Mouse (Mus musculus): ENCODE results near the gene Plekhg6.

Gene Plekhg6

DNA sequence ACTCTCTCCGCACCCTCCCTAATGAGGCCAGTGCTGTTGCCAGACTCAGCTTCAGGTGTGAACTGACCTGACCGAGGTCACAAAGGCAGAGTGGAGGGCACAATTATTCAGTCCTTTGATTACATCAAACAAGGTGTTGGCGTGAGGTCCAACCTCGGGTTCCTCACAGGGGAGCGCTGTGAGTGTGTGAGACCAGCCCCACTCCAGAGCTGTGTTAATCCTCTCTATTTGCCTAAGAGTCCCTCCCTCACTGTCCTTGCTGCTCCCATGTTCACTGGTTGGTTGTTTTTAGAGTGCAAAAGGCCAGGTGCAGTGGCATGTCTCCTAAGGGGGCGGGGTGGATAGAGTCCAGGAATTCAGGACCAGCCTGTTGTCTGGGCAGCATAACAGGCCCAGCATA is 5.5 kb upstream of the Plekhg6 start:
- no peak for DNase-seq (ENCODE audit: low read depth, low spot score)

DNA sequence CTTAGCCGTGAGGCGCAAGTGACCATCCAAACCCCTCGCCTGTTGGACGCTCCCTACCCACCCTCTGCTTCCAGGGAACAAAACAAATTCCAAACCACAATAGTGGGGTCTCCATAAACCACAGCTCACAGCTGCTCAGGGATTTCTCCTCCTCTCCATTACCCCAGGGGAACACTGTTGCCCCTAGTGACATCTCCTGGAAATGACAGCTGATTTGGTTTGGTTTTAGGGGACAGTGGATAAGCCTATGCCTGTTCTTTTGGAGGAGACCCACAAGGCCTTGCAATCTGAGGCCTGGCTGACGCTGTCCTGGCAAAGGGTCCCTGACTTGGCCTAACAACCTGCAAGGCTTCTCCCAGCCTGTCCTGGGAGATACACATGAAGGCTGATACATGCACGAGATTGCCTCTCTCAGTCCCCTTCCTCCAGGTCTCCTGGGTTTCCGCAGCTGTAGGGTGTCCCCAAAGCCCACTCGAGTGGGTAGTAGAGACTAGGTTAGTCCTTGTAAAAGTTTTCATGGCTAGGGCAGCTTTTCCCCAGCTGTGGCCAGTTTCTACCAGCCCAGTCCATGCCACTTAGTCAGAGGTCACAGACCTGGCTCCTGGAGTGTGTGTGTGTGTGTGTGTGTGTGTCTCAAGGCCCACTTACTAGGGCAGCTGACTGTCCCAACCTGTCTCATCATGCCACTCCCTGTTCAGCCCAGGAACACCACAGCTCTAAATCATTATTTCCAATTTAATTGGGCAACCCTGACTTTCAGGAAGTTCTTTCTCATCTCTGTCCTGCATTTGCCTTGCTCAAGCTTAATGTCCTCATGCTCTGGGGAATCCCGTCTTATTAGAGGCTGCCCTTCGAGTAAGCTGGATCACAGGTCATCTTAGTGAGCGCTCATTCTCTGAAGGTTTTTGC is 4.7 kb upstream of the Plekhg6 start:
- peak; percentile 20 for DNase-seq (ENCODE audit: low read depth, low spot score)

DNA sequence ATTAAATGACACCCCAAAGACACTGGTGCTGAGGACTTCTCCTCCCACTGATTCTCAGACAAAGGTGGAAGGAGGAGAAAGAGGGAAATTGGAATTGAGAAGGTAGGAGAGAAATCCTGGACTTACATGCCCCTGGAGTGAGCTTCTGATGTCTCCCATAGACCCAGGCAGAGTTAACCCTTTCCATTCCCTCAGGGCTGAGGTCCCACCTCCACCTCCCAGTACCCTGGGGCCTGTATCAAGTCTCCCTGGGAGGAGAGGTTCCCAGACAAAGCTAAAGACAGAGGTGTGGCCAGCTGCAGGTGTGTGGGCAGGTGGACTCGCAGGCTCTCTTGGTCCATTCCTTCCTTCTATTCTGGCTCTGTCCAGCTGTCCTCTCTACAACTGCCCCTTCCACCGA is 1.4 kb upstream of the Plekhg6 start:
- no peak for DNase-seq (ENCODE audit: low read depth, low spot score)

DNA sequence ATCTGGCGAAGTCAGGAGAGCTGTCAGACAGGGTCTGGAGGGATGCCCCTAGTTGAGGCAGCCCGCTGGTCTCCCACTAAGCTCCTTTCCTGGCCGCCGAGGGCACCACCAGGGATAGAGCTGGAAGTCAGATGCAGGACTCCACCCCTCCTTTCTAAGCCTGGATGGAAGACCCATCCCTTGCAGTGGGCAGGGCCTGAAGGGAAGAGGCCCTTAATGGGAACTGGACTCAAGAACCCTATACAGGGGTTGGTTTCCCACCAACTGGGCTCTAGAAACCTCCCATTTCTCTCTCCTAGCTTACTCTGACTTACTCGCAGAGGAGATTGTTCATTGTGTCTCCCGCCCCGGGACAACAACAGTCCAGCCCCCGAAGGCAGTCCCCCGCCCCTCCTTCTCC is 812 bp downstream of the Plekhg6 start:
- DNase-seq (ENCODE audit: low read depth, low spot score) = no peak

DNA sequence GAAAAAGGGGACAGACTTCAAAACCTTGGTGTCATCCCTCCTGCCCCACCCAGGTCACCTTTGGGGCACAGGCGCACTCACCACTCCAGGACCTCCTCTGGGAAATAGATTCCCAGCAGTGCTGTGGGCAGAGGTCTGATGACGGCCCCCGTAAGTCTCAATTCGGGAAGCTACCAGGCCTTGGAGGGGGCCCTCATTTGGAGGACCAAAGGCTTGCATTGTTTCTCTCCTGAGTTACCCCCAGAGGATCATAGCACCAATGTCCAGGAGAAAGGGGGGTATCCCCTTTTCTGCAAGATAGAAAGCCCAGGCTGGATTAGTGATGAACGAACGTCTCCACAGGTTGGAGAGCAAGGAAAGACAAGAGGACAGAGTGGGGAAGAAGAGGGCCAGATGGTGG is 2.0 kb downstream of the Plekhg6 start:
- no peak for DNase-seq (ENCODE audit: low read depth, low spot score)

DNA sequence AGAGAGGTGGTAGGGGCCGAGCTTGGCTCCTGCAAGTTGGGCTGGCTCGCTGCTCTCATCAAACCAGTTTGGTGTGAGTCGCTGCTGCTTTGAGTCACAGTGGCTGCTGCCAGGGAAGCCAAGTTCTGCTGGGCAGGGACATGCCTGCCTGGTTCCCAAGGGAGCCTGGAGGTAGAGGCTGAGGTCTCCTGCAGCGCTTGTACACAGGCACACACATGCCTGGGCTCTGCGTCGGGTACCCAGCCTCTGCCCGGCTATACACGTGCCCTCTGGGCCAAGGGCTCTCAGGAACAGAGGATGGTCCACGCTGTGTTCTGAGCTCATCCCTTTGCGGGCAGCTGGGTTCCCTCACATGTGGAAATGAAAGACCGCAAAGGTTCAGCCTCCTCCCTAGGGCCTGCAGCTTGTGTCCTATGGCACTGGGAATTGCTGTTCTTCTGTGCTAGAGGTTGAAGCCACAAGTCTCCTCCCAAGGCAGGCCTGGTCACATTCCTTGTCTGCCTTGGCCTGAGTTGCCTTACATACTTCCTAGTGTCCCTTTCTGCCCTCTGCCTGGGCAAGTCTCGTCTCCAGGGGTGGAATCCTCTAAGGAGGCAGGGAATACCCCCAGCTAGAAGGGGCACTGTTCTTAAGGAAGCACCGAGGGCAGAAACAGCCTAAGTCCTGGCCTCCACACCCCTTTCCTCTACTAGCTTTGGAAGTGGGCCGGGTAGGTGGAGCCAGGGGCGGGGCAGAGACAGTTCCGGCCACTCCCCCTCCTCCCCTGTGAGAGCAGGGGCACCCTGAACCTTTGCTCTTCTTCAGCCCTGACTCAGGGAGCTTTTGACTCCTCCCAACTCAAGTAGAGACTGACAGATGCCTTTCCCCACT is 2.8 kb downstream of the Plekhg6 start:
- DNase-seq (ENCODE audit: low read depth, low spot score) = no peak

DNA sequence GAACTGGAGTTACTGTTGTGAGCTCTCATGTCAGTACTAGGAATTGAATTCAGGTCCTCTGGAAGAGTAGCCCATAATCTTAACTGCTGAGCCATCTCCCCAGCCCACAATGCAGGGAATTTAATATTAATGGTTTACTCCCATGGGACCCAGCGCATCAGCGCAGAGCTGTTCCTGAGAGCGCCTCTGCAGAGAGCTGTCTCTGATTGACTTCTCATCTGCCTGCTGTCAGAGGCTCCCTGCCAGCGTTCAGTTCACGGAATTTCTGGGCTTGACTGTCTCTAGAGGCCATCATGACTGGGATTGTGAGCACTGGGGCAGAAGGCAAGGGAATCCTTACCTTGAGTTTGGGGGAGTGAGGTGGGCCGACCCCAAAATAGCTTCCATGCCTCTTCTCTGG is 3.6 kb downstream of the Plekhg6 start:
- DNase-seq (ENCODE audit: low read depth, low spot score) = no peak

DNA sequence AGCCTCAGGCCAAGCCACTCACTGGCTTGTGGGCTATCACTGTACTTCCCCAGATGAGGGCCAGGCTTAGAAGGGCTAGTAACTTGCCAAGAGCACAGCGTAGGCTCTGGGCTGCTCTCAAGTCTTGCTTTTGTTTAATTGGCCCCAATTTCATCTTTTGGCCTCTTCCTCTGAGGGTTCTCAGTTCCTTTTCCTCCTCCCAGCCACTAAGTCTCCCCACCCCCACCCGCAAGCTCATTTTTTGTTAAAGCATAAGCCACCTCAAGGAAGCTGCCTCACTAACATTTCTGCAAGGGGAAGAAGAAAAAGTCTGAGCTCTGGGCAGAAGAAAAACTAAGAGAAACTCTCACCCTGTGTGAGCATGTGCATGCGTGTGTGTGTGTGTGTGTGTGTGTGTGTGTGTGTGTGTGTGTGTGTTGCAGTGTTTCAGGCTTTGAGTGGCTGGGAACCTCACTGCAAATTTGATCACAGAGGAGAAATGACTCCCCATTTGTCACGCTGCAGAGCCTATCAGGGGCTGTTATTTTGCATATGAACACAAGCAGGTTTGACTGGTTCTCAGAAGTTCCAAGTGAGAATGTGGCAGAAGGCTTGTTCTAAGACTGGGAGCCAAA is 12.7 kb downstream of the Plekhg6 start:
- peak; percentile 59 for DNase-seq (ENCODE audit: low read depth, low spot score)

DNA sequence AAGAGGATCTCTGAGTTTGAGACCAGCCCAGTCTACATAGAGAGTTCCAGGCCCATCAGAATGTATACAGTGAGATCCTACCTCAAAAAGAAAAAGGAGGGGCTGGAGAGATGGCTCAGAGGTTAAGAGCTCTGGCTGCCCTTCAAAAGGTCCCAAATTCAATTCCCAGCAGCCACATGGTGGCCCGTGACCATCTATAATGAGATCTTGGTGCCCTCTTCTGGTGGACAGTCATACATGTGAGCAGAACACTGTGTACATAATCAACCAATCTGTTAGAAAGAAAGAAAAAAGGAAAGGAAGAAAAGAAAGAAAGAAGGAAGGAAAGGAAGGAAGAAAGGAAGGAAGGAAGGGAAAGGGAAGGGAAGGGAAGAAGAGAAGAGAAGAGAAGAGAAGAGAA is 14.5 kb downstream of the Plekhg6 start:
- DNase-seq (ENCODE audit: low read depth, low spot score) = peak; percentile 41

DNA sequence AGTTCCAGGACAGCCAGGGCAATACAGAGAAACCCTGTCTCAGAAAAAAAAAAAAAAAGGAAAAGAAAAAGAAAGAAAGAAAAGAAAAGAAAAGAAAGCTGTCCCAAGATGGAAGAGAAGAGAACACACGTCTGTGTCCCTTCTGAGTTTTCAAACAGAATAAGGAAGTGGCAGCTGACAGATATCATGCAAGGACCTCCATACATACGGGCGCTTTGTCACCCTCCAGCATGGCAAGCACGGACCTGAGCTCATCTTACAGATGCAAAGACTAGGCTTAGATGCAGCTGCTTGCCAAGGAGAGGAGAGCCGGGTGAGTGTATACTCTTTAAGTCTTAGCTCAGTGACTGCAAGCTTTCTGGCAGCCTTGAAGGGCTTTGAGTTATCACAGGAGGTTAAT is 15.1 kb downstream of the Plekhg6 start:
- DNase-seq (ENCODE audit: low read depth, low spot score) = no peak

DNA sequence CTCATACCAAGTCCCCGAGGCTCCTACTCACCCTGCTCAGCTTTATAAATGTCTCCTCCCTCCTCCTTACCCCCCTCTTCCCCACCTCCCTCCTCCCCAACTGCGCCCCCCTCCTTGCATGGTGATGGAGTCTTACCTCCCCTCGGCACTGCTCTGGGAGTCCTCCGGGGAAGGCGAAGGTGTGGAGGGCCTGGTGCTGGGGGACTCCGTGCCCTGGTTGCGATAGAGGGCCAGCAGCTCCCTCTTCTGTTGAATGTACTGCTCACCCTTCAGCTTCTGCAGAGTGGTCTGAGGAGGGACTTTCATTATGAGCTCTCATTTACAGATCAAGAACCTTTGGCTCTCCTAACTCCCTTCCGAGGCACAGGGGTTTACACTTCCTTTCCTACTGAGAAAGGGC is 16.1 kb downstream of the Plekhg6 start:
- no peak for DNase-seq (ENCODE audit: low read depth, low spot score)

DNA sequence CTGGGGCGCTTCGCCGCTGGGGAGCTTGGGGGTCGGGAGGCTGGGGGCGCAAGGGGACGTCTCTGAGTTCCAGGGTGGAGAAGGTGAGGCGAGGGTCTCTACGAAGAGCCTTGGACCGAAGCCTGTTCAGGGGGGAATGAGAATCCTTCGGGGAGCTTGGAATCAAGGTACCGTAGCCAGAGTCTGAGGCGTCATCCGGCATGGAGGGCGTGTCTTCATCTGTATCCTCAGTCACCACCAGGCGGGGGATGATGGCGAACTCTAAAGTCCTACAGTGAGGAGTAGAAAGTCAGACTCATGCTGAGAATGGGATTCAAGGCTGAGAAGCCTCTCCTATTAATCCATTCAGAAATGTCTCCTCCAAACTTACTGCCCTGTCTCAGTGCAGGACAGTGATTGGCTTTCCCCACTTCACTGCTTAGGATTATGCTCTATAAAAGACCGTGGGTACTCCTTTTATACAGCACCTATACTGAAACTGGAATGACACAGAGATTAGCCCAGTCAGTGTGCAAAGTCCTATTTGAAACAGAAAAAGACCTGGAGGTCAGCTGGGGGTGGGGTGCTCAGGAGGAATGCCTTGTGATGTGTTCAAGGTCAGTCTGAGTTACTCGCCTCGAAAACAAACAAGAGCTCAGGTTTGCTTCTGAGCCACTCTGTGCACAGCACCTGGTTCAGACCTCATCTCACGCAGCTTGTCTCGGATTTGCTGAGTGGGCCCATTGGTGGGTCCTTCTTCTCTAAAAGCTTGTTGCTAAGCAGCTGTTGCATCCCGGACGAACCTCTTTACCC is 16.9 kb downstream of the Plekhg6 start:
- DNase-seq (ENCODE audit: low read depth, low spot score) = no peak

DNA sequence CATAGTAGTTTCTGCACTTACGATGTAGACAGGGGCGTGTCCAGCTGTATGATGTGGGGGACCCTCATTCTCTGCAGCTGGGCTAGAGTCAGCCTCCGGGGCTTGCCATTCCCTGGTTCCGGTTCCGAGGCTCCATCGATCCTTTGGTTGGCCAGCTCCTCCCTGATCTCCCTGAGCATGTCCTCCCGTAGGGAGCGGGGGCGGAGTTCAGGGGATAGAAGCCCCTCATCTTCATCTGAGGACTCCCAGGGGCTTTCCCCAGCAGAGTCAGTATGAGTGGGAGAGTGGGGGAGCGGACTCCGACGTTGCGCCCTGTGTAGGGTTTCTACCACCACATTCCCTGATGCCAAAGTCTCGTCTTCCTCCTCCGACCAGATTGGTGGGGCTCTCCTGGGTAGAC is 17.6 kb downstream of the Plekhg6 start:
- no peak for DNase-seq (ENCODE audit: low read depth, low spot score)

DNA sequence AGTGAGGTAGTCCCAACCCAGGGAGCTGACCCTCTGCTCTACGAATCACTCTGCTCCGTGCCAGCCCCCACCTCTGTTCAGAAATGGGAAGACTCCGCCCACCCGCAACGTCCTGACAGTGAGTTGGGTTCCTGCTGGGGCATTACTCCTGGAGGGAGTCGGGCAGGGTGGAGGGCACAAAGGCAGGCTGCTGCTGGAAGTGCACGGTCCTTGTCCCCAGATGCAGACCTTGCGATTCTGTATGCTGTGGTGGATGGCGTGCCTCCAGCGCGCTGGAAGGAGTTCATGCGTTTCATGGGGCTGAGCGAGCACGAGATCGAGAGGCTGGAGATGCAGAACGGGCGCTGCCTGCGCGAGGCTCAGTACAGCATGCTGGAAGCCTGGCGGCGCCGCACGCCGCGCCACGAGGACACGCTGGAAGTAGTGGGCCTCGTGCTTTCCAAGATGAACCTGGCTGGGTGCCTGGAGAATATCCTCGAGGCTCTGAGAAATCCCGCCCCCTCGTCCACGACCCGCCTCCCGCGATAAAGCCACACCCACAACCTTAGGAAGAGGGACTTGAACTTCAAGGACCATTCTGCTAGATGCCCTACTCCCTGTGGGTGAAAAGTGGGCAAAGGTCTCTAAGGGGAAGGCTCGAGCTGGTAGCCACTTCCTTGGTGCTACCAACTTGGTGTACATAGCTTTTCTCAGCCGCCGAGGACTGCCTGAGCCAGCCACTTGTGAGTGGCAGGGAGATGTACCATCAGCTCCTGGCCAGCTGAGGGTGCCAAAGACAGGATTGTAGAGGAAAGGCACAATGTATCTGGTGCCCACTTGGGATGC is 18.9 kb downstream of the Plekhg6 start:
- peak; percentile 22 for DNase-seq (ENCODE audit: low read depth, low spot score)

DNA sequence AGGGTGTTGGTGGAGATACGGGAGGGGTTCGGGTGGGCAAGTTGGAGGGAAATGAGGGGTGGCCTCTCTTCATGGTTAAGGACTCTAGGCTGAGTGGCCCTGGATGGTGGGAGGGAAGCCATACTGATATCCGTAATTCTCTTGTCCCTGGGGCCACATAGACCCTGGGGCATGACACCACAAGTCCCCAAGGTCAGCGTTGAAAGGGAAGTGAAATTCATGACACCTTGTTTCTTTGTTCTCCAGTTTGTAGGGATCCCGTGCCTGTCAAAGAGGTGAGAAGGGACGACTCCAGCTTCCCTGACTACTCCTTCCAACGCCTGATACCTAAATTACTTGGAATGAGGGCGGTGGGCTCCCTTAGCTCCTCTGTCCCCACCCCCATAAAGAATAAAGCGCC is 19.7 kb downstream of the Plekhg6 start:
- peak; percentile 51 for DNase-seq (ENCODE audit: low read depth, low spot score)

DNA sequence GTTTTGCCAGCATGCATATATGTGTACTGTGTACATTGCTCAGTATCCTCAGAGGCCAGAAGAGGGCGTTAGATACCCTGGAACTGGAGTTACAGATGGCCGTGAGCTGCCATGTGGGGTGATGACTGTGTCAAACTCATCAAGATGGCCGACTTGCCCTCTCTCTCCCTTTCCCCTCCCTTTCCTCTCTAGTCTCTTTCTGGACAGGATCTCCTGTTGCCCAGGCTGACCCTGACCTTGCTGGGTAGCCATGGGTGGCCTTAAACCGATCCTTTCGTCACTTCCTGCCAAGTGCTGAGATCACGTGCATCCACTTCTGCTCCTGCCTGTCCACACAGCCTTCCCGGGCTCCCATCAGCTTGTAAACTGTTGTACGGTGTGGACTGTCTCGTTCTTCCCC is 20.6 kb downstream of the Plekhg6 start:
- DNase-seq (ENCODE audit: low read depth, low spot score) = no peak

DNA sequence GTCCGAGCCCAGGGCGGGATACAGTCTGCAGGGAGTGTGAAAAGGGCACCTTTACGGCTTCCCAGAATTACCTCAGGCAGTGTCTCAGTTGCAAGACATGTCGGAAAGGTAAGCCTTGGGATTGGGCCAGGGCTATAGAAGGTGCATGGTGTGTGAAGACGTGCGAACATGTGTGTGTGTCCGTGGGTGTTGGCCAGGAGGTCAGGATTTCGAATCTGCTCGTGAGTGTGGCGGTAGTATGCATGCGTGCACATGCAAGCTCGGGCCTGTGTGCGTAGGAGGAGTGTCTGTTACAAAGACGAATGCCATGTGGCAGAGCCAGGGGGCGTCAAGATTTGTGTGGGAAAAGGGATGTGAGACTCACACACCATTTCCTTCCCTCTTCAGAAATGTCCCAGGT is 23.3 kb downstream of the Plekhg6 start:
- DNase-seq (ENCODE audit: low read depth, low spot score) = no peak

DNA sequence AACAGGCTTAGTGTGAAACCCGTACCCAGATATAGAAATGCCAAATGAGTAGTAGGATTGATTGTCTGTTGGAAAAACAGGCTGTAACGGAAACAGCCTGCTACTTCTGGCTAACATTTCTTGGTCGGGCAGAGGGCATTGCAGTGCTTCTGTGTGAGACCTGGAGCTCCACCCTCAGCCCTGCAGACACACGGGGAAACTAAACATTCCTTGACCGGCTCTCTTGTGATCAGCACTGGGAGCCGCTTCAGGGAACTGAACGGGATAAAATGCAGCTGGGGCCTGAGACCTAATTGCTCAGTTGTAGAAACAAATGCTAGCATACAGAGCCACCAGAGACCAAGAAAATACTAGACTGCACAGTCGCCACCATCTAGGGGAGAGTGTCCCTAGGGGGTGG is 24.3 kb downstream of the Plekhg6 start:
- no peak for DNase-seq (ENCODE audit: low read depth, low spot score)

DNA sequence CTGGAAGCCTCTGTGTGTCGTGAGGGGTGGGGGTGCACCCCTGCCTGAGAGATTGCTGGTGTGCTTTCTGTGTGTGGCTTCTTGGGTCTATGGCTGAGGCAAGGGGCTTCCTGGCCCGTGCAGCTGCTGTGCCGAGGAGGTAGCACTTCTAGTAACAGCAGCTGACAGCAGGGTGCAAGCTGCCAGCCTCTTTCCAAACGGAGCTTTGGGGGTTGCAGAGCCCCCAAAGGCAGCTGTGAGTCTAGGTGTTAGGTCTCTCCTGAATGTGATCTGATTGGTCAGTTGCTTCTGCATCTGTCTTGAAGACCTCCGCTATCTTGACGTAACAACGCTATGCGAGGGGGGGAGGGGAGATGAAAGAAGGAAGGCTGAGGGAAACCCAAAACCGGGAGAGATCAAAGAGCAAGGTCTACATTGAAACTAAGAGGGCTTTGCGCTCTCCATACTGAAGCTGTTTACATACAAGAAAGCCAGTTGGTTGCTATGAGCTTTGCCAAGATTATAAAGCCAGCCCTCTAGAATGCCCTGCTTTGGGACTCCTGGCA is 25.3 kb downstream of the Plekhg6 start:
- DNase-seq (ENCODE audit: low read depth, low spot score) = no peak

Measured in A20 (cell line).